In genomic region chr7:39680411-39680810, GRCm38 (mm10) we compare ENCODE assay signal across 16 mouse cellular contexts.
"Had no signal": no experiment of that assay in that cellular context is flagged by ENCODE, and none has a peak within 500 bp of the region (broad histone marks: within the 10 kb centered on the region; RNA-seq: fewer than 3 reads in every experiment).

No protein-coding gene starts in this region.

- H3K9me3 ChIP-seq: liver, embryonic 13.5 days had no signal

- H3K27ac ChIP-seq: kidney, postnatal 0 days; left cerebral cortex, adult 2 months; liver, embryonic 13.5 days; stomach, postnatal 0 days had no signal

- H3K4me3 ChIP-seq: left cerebral cortex, adult 2 months; liver, embryonic 13.5 days had no signal

- DNase-seq: layer of hippocampus, postnatal 36 days; liver, embryonic 13.5 days; lung, adult 2 months; lung, postnatal 14 days; lung, postnatal 4 days; midbrain, embryonic 14.5 days; right cerebral cortex, adult 18-20 months; right cerebral cortex, postnatal 14 days; right cerebral cortex, postnatal 4 days; thymus, adult 2 months; thymus, postnatal 14 days; thymus, postnatal 4 days had no signal

- H3K36me3 ChIP-seq: liver, embryonic 13.5 days had no signal

- H3K27me3 ChIP-seq: liver, embryonic 13.5 days had no signal

- H3K9ac ChIP-seq: liver, embryonic 13.5 days had no signal

- H3K4me1 ChIP-seq: liver, embryonic 13.5 days had no signal

- H3K4me2 ChIP-seq: liver, embryonic 13.5 days; midbrain, embryonic 11.5 days had no signal
